Mouse (Mus musculus): Measurements from ENCODE around the gene Csmd2. TPM values are rescaled to one million over a fixed set of nuclear protein-coding genes. Genes with fewer than 3 reads are reported as not detected.

The Csmd2 gene
- polyA plus RNA-seq, 1 experiment from 2014 or later, result 0.21 TPM

GRCm38 (mm10) chr4:128178974-128179373, 191.3 kb downstream of the Csmd2 start:
- Histone ChIP-seq H3K36me3 (no peaks in the 10 kb centered on the region), H3K27me3 (no peaks in the 10 kb centered on the region), H3K4me3 (replicated peaks) (no peak overlapping the region), H3K9ac (replicated peaks) (no peak overlapping the region), H3K27ac (no peak overlapping the region), H3K4me1 (replicated peaks) (no peaks in the 10 kb centered on the region), H3K4me2 (no peak overlapping the region), H3K9me3 (no peaks in the 10 kb centered on the region)
- WGBS, result 85% methylated on average over 8 of the region's 8 CpGs
- no peak for ATAC-seq (ENCODE audit: insufficient number of reproducible peaks, insufficient read depth, low FRiP score, low TSS enrichment, low read depth)

- no peak overlapping the region for H3K9ac ChIP-seq (replicated peaks)
- 89% methylated on average over 2 of the region's 2 CpGs for WGBS
- no peak for ATAC-seq (ENCODE audit: insufficient number of reproducible peaks, insufficient read depth, low FRiP score, low TSS enrichment, low read depth)
These were observed 191.9 kb downstream of the Csmd2 start for GRCm38 (mm10) chr4:128179581-128179980.

GRCm38 (mm10) chr4:128184747-128185146, 197.1 kb downstream of the Csmd2 start:
- Histone ChIP-seq H3K27ac (no peak overlapping the region), H3K4me3 (replicated peaks) (no peak overlapping the region), H3K4me1 (replicated peaks) (no peaks in the 10 kb centered on the region), H3K27me3 (0 out of 2 replicates have a peak, but pooled peaks cover 5% of the 10 kb centered on the region), H3K9ac (replicated peaks) (no peak overlapping the region), H3K9me3 (no peaks in the 10 kb centered on the region), H3K36me3 (no peaks in the 10 kb centered on the region), H3K4me2 (no peak overlapping the region)
- ATAC-seq (ENCODE audit: insufficient number of reproducible peaks, insufficient read depth, low FRiP score, low TSS enrichment, low read depth), result no peak
- 78% methylated on average over 1 of the region's 1 CpGs for WGBS

More at GRCm38 (mm10) chr4:128179581-128179980, 191.9 kb downstream of the Csmd2 start:
- Histone ChIP-seq H3K36me3 (no peaks in the 10 kb centered on the region), H3K4me1 (replicated peaks) (no peaks in the 10 kb centered on the region), H3K4me2 (no peak overlapping the region), H3K4me3 (replicated peaks) (no peak overlapping the region), H3K9me3 (no peaks in the 10 kb centered on the region), H3K27me3 (no peaks in the 10 kb centered on the region), H3K27ac (no peak overlapping the region)

- no peak overlapping the region for H3K27ac ChIP-seq
- H3K27me3 ChIP-seq, result no peaks in the 10 kb centered on the region
- no peak overlapping the region for H3K4me2 ChIP-seq
- ATAC-seq (ENCODE audit: insufficient number of reproducible peaks, insufficient read depth, low FRiP score, low TSS enrichment, low read depth), result no peak
- H3K4me3 ChIP-seq (replicated peaks), result no peak overlapping the region
- H3K9me3 ChIP-seq, result no peaks in the 10 kb centered on the region
- H3K36me3 ChIP-seq, result no peaks in the 10 kb centered on the region
- H3K9ac ChIP-seq (replicated peaks), result no peak overlapping the region
- no peaks in the 10 kb centered on the region for H3K4me1 ChIP-seq (replicated peaks)
- 89% methylated on average over 8 of the region's 8 CpGs for WGBS
These were observed 206.8 kb downstream of the Csmd2 start for GRCm38 (mm10) chr4:128194454-128194853.

- H3K9ac ChIP-seq (replicated peaks), result no peak overlapping the region
- no peaks in the 10 kb centered on the region for H3K36me3 ChIP-seq
- no peak overlapping the region for H3K27ac ChIP-seq
- peaks cover 6% of the 10 kb centered on the region for H3K27me3 ChIP-seq
- no peaks in the 10 kb centered on the region for H3K4me1 ChIP-seq (replicated peaks)
- H3K4me2 ChIP-seq, result no peak overlapping the region
- H3K4me3 ChIP-seq (replicated peaks), result no peak overlapping the region
- WGBS, result 66% methylated on average over 13 of the region's 13 CpGs
- ATAC-seq (ENCODE audit: insufficient number of reproducible peaks, insufficient read depth, low FRiP score, low TSS enrichment, low read depth), result no peak
- H3K9me3 ChIP-seq, result peaks cover 6% of the 10 kb centered on the region; the same call in 1 of the 2 replicates
These were observed 230.4 kb downstream of the Csmd2 start for GRCm38 (mm10) chr4:128217991-128218595.

GRCm38 (mm10) chr4:128224453-128224852, 236.8 kb downstream of the Csmd2 start:
- Histone ChIP-seq H3K9me3 (no peaks in the 10 kb centered on the region), H3K4me3 (replicated peaks) (no peak overlapping the region), H3K27ac (no peak overlapping the region), H3K36me3 (no peaks in the 10 kb centered on the region), H3K9ac (replicated peaks) (no peak overlapping the region), H3K4me1 (replicated peaks) (peaks cover 16% of the 10 kb centered on the region), H3K27me3 (peaks cover 10% of the 10 kb centered on the region), H3K4me2 (no peak overlapping the region)
- WGBS, result 65% methylated on average over 6 of the region's 6 CpGs
- no peak for ATAC-seq (ENCODE audit: insufficient number of reproducible peaks, insufficient read depth, low FRiP score, low TSS enrichment, low read depth)

GRCm38 (mm10) chr4:128227377-128228316, 240.0 kb downstream of the Csmd2 start:
- H3K27ac ChIP-seq, result 0 out of 2 replicates have a peak overlapping the region, but pooled peaks have one; percentile 14
- ATAC-seq (ENCODE audit: insufficient number of reproducible peaks, insufficient read depth, low FRiP score, low TSS enrichment, low read depth), result 0 out of 2 replicates have a peak, but pooled peaks have one; percentile 59
- H3K9me3 ChIP-seq, result no peaks in the 10 kb centered on the region
- no peak overlapping the region for H3K4me3 ChIP-seq (replicated peaks)
- no peak overlapping the region for H3K9ac ChIP-seq (replicated peaks)
- H3K36me3 ChIP-seq, result no peaks in the 10 kb centered on the region
- peaks cover 16% of the 10 kb centered on the region for H3K4me1 ChIP-seq (replicated peaks)
- peaks cover 4% of the 10 kb centered on the region; the same call in 1 of the 2 replicates for H3K27me3 ChIP-seq
- H3K4me2 ChIP-seq, result no peak overlapping the region
- WGBS, result 18% methylated on average over 13 of the region's 13 CpGs

- H3K4me3 ChIP-seq (replicated peaks), result no peak overlapping the region
- WGBS, result 86% methylated on average over 13 of the region's 13 CpGs
- no peaks in the 10 kb centered on the region; the same call in 1 of the 2 replicates for H3K27me3 ChIP-seq
- no peak overlapping the region for H3K9ac ChIP-seq (replicated peaks)
- no peaks in the 10 kb centered on the region for H3K9me3 ChIP-seq
- no peaks in the 10 kb centered on the region for H3K36me3 ChIP-seq
- no peak overlapping the region for H3K27ac ChIP-seq
- H3K4me1 ChIP-seq (replicated peaks), result peaks cover 4% of the 10 kb centered on the region
- ATAC-seq (ENCODE audit: insufficient number of reproducible peaks, insufficient read depth, low FRiP score, low TSS enrichment, low read depth), result no peak
- H3K4me2 ChIP-seq, result no peak overlapping the region
These were observed 245.8 kb downstream of the Csmd2 start for GRCm38 (mm10) chr4:128233458-128233857.

- Histone ChIP-seq H3K4me3 (replicated peaks) (no peak overlapping the region), H3K27me3 (0 out of 2 replicates have a peak, but pooled peaks cover 6% of the 10 kb centered on the region), H3K4me1 (replicated peaks) (no peaks in the 10 kb centered on the region), H3K36me3 (no peaks in the 10 kb centered on the region), H3K4me2 (no peak overlapping the region), H3K9me3 (no peaks in the 10 kb centered on the region), H3K27ac (no peak overlapping the region), H3K9ac (replicated peaks) (no peak overlapping the region)
- 74% methylated on average over 1 of the region's 1 CpGs for WGBS
- ATAC-seq (ENCODE audit: insufficient number of reproducible peaks, insufficient read depth, low FRiP score, low TSS enrichment, low read depth), result no peak
These were observed 251.5 kb downstream of the Csmd2 start for GRCm38 (mm10) chr4:128239113-128239512.

- Histone ChIP-seq H3K4me1 (replicated peaks) (no peaks in the 10 kb centered on the region), H3K36me3 (no peaks in the 10 kb centered on the region), H3K4me2 (no peak overlapping the region), H3K9me3 (no peaks in the 10 kb centered on the region), H3K27ac (no peak overlapping the region), H3K4me3 (replicated peaks) (no peak overlapping the region), H3K27me3 (0 out of 2 replicates have a peak, but pooled peaks cover 6% of the 10 kb centered on the region), H3K9ac (replicated peaks) (no peak overlapping the region)
- ATAC-seq (ENCODE audit: insufficient number of reproducible peaks, insufficient read depth, low FRiP score, low TSS enrichment, low read depth), result no peak
- WGBS, result 59% methylated on average over 19 of the region's 19 CpGs
These were observed 253.6 kb downstream of the Csmd2 start for GRCm38 (mm10) chr4:128241075-128241853.
